Mouse (Mus musculus) spleen, postnatal 10 days (tissue): ENCODE results near the gene Triml1.

Experiments used
- DNase-seq, 2 experiments: peaks; one replicate each; pipeline ENCODE4 v3.0.0; 2021 to 2022; ENCODE audit warnings: low spot score in 2 of 2

Triml1 gene

DNA sequence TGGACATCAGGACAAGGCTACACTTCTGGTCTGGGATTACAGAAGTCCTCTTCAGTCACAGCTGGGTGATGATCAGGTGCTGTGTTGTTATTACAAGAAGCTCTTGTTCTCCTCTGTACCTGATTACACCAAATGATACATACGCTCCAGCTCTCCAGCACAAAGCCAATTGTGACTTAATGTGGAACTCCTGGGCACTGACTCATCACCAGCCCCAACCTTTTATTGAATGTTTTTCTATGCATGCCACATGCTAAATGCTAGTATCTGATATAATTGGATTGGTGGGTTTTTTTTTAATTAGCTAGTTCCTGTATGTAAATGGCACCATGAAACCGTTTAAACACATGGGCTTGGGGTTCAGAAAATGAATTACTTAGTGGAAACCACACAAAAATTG is at the start of gene Triml1:
TSS of gene Triml1 (minus strand) at position 101 of the 400 bp plus-strand sequence.
- no peak for DNase-seq

- DNase-seq = no peak
Observed at GRCm38 (mm10) chr8:43182281-43182680, 41.0 kb upstream of the Triml1 start.

DNA sequence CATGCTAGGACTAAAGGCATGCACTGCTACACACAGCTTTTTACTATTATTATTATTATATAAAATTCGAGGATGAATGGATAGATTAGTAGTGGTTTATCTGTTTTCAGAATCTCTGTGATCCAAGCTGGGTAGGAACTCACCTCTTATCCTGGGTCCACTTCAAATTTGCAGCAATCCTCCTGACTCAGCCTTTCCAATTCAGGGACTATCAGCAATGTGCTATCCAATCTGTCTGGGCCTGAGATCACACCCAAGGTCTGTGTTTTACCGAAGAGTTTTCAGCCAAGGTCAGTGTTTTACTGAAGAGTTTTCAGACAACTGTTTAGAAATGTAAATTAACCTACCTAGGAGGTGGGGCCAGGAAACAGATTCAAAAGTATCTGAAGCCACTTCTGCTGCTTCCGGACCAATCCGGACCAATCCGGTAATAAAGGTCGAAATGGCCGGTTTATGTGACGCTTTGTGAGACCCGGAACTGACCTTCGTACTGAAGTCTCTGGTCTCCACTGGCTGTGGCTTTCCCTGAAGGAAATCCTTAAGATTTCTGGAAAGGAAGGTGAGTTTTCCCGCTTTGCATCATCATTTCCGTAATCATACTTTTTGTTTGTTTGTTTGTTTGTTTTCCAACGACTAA is 38.9 kb upstream of the Triml1 start, which contains the start of gene Triml2:
TSS of gene Triml2 (plus strand) at position 488 of the 637 bp plus-strand sequence.
- no peak for DNase-seq

DNA sequence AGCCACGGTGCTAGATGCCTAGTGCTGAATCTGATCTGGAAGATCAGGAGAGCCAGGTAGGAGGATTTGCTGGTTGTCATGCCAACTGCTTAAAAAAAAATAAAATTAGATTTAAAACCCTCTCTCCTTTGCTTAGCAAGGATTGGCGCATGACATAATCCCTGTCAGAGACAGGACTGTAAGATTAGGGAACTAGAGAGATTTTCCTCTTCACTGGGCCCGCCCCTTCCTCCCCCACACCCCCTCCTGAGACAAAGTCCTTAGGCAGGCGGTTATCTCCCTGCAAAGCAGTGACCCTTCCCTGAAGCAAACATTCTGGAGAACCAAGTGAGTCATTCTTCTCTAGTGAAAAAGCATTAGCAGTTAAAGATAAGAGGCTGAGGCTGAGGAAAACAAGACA is 37.9 kb upstream of the Triml1 start:
- no peak for DNase-seq

DNA sequence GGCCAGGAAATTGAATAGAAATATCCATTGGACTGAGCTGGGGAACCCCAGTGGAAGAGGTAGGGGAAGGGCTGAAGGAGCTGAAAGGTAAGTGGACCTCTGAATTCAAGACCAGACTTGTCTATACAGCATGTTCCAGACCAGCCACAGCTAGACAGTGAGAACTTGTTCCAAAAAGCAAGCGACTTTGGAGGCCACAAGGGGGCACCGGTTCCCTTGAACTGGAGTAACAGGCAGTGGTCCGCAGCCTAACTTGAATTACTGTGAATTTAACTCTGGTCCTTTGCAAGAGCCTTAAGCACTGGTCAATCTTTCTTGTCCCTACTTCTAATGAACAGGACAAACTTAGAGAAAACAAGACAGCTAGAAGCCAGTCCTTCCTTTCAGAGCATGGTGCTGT is 37.0 kb upstream of the Triml1 start:
- DNase-seq = no peak

DNA sequence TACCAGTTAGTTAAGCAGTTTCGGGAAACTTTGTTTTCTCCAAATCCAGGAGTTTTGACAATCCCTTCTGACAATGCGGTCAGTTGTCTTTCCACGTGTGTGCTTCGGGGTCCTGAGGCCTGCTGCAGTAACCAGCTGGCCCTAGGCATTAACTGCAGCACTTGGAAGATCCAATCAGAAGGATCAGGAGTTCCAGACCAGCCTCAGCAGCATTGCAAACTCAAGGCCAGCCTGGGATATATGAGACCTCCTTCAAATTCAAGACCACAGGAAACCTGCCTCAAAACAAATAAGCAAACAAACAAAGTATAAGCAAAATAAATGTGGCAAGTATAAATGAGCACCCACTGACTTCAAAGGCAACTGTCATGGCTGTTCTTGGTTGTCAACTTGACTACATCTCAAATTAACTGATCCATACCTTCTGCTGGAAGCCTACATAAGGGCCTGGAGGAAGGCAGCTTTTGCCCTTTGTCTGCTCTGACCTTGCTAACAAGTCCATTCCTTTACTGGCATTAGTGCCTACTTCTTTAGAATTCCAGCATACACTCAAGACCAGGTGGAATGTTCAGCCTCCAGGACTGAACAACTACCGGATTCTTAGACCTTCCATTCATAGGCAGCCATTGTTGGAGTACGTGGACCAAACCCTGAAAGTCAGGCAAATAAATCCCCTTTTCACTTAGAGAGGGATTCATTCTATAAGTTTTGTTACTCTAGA is 35.6 kb upstream of the Triml1 start:
- DNase-seq = no peak

DNA sequence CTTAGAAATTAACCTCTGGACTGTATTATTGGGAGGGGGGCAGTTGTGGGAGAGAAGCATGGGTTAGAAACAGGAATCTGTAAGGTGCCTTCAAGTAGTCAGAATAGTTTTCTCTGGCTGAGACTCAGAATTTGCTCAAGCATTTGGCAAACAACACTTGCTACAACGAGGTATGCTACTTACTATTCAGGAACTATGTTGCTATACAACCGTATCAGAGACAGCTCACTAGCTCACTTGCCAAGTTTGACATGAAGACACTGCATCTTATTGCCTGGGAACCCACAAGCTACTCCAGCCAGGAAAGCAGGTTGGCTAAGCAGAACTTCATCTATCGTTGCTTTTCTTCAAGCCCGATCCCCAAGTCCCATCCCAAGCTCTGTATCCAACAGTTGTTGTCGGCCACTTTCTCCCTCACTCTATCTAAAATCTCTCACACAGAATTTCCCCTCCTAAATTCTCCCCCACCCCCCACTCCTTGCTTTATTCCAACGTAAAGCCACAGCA is 28.0 kb upstream of the Triml1 start:
- no peak for DNase-seq

DNA sequence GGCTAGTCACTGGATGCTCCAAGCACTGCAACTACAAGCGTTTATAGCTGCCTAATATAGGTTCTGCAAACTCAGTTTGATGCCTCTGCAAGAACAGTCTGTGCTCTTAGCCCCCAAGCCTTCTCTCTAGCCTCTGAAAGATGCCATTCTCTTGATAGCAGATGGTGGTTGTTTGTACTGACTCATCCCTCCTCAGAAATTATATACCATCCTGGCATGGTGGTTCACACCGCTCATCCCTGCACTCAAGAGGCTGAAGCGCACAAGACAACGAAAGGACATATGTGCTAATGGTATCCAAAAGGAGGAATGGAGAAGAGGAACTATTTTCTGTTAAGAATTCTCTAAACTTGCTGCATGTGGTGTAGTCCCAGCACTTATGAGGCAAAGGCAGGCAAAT is 26.8 kb upstream of the Triml1 start:
- DNase-seq = no peak

DNA sequence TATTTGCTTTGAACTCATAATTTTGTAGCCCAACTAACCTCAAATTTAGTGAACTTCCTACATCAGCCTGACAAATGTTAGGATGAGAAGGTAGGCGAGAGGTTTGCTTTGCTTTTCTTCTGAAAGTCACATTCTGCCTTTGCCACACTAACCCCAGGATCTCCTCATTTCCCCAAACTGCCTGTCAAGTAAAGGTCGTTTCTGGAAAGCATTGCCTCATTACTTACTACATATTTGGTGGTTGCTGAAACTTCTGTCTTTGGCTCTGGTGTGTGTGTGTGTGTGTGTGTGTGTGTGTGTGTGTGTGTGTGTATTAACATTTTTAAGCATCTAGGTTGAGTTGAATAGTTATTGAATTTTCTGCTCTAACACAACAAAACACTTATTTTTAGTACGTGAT is 23.2 kb upstream of the Triml1 start:
- DNase-seq = no peak

- no peak for DNase-seq
Observed at GRCm38 (mm10) chr8:43163255-43163654, 22.0 kb upstream of the Triml1 start.

DNA sequence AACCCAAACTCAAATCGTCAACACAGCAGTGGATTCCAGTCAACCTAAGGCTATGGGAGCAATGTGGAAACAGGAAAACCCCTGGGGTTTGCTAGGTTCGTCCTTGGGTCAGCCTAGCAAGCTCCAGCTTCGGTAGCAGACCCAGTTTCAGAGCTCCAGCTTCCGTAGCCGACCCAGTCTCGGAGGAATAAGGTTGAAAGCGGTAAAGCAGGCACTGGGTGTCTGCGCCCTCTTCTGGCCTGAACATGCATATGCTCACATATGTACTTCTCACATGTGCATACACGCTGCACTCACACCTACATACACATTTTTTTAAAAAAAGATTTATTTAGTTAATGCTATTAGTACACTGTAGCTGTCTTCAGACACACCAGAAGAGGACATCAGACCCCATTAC is 8.0 kb upstream of the Triml1 start:
- DNase-seq = no peak

DNA sequence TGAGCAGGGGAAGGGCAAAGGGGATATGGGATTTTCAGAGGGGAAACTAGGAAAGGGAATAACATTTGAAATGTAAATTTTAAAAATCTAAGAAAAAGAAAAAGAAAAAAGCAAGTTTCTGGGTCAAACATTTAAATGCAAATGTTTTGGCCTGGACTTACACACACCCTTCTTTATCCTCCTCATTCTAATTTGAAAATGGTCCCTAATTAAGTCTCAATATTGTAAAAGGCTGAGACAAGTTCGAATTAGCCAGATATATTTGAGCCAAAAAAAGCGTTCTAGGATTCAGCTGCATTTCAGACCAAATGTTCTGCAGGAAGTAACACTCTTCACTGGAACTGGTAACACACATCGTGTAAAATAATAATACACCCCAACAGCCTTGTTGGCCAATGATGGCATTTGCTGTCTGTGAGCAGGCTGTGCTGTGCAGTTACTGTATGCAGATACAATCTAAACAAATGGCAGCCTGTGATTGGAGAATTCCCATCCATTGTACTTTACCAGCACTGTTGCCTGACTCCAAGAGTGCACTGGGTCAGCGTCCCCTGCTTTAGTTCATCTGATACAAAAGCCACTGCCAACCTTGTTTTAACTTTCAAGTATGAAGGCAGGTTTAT is 30.0 kb downstream of the Triml1 start:
- no peak for DNase-seq
